Mouse (Mus musculus) megakaryocyte, embryonic 14.5 days (primary cell): Measurements from ENCODE around the gene Egln3.

Experiments
- FLI1 ChIP-seq: IDR thresholded peaks from 2 replicates; pipeline ENCODE4 v1.6.1; 2012; ENCODE audit warnings: low read length, inconsistent platforms, mixed read lengths
- GATA1 ChIP-seq: IDR thresholded peaks from 3 replicates; pipeline ENCODE4 v1.6.1; 2012; ENCODE audit warnings: mixed read lengths, low read length, inconsistent platforms, borderline replicate concordance

GRCm38 (mm10) chr12:54200856-54201255 is 2.8 kb downstream of the Egln3 start:
- TF ChIP-seq GATA1 (no peak), FLI1 (no peak)
